Mouse (Mus musculus) lung, postnatal 0 days (tissue): ENCODE measurements around the gene Ephb2. TPM values are rescaled to one million over a fixed set of nuclear protein-coding genes. Genes with fewer than 3 reads are reported as not detected.

Experiments used
- ATAC-seq: fragments of 200-750 bp; cut with Nextera tagmentation; 2 replicates; pipeline ENCODE4 v1.8.0; 2017; ENCODE audit warnings: moderate library complexity
- DNase-seq: peaks from one replicate; pipeline ENCODE4 v3.0.0-alpha.2; 2016; ENCODE audit warnings: low spot score
- H3K27ac ChIP-seq: fragments of 300-500 bp; sonication (generic); 2 replicates; pipeline ENCODE4 v1.5.1; 2014; ENCODE audit warnings: antibody characterized with exemption, mild to moderate bottlenecking, low read length, mixed read lengths
- H3K27me3 ChIP-seq: fragments of 300-500 bp; sonication (generic); replicated peaks from 2 replicates; pipeline ENCODE4 v1.6.1; 2014; ENCODE audit warnings: low read length, mixed read lengths; ENCODE audit not compliant: insufficient read depth
- H3K36me3 ChIP-seq: fragments of 300-500 bp; sonication (generic); 2 replicates; pipeline ENCODE4 v1.6.1; 2014; ENCODE audit warnings: low read length, mixed read lengths; ENCODE audit not compliant: insufficient read depth
- H3K4me1 ChIP-seq: fragments of 300-500 bp; sonication (generic); 2 replicates; pipeline ENCODE4 v1.6.1; 2014; ENCODE audit warnings: antibody characterized with exemption, low read depth, low read length, mixed read lengths; ENCODE audit not compliant: insufficient read depth
- H3K4me2 ChIP-seq: fragments of 300-500 bp; sonication (generic); replicated peaks from 2 replicates; pipeline ENCODE4 v1.6.1; 2014; ENCODE audit warnings: low read depth, mild to moderate bottlenecking, low read length, moderate library complexity, mixed read lengths
- H3K4me3 ChIP-seq: fragments of 300-500 bp; sonication (generic); 2 replicates; pipeline ENCODE4 v1.5.1; 2014; ENCODE audit warnings: low read depth, low read length
- H3K9ac ChIP-seq: fragments of 300-500 bp; sonication (generic); replicated peaks from 2 replicates; pipeline ENCODE4 v1.6.1; 2014; ENCODE audit warnings: low read depth, mild to moderate bottlenecking
- H3K9me3 ChIP-seq: fragments of 300-500 bp; sonication (generic); 2 replicates; pipeline ENCODE4 v1.6.1; 2016; ENCODE audit warnings: low read length, mixed read lengths
- CTCF ChIP-seq: IDR thresholded peaks from 2 replicates; pipeline ENCODE4 v1.5.1; 2016; ENCODE audit warnings: antibody characterized with exemption, mild to moderate bottlenecking
- EP300 ChIP-seq: IDR thresholded peaks from 2 replicates; pipeline ENCODE4 v1.6.1; 2016; ENCODE audit warnings: antibody characterized with exemption, mild to moderate bottlenecking, control low read depth
- WGBS: fragments of 180-500 bp; shearing (Covaris S2); extraction: QIAGEN DNeasy Blood & Tissue Kit; methylation state at CpG from one replicate; pipeline ENCODE4 v1.1.7; 2014; 5-methylcytosine and 5-hydroxymethylcytosine counted together
- polyA plus RNA-seq: library from polyadenylated mRNA; unstranded; fragments of >200 nt; fragmentation: Nextera tagmentation; extraction: Ambion mirVana; gene quantifications from 2 replicates; pipeline ENCODE4 v1.2.1, GENCODE M21; 2015

Gene Ephb2
- polyA plus RNA-seq, 1 experiment from 2014 or later = 0.63 TPM

- Histone ChIP-seq H3K9me3 (no peaks in the 10 kb centered on the region), H3K27ac (no peak overlapping the region), H3K36me3 (no peaks in the 10 kb centered on the region), H3K9ac (no peak overlapping the region), H3K4me2 (no peak overlapping the region), H3K4me1 (no peaks in the 10 kb centered on the region), H3K4me3 (no peak overlapping the region), H3K27me3 (no peaks in the 10 kb centered on the region)
- DNase-seq (no peak), ATAC-seq (no peak)
- TF ChIP-seq CTCF (no peak), EP300 (no peak)
- WGBS = 16% methylated on average over 12 of the region's 12 CpGs
These were observed 32.0 kb upstream of the Ephb2 start for GRCm38 (mm10) chr4:136867690-136868345.

GRCm38 (mm10) chr4:136865531-136865930 lies 29.7 kb upstream of the Ephb2 start:
- TF ChIP-seq EP300 (no peak), CTCF (no peak)
- no peak overlapping the region for H3K9ac ChIP-seq
- 66% methylated on average over 5 of the region's 5 CpGs for WGBS
- no peaks in the 10 kb centered on the region for H3K4me1 ChIP-seq
- no peak overlapping the region for H3K4me2 ChIP-seq
- no peaks in the 10 kb centered on the region for H3K36me3 ChIP-seq
- no peaks in the 10 kb centered on the region for H3K27me3 ChIP-seq
- H3K4me3 ChIP-seq = no peak overlapping the region
- DNase-seq = no peak
- H3K27ac ChIP-seq = no peak overlapping the region
- H3K9me3 ChIP-seq = no peaks in the 10 kb centered on the region
- ATAC-seq = no peak

GRCm38 (mm10) chr4:136864751-136865470 lies 29.1 kb upstream of the Ephb2 start:
- H3K27ac ChIP-seq = no peak overlapping the region
- no peak overlapping the region for H3K4me2 ChIP-seq
- H3K9me3 ChIP-seq = no peaks in the 10 kb centered on the region
- H3K27me3 ChIP-seq = no peaks in the 10 kb centered on the region
- DNase-seq = no peak
- no peak for ATAC-seq
- H3K36me3 ChIP-seq = no peaks in the 10 kb centered on the region
- no peak overlapping the region for H3K9ac ChIP-seq
- WGBS = 14% methylated on average over 15 of the region's 15 CpGs
- H3K4me1 ChIP-seq = no peaks in the 10 kb centered on the region
- TF ChIP-seq EP300 (no peak), CTCF (no peak)
- no peak overlapping the region for H3K4me3 ChIP-seq

GRCm38 (mm10) chr4:136863517-136863916 lies 27.7 kb upstream of the Ephb2 start:
- TF ChIP-seq EP300 (no peak), CTCF (no peak)
- DNase-seq = no peak
- H3K9me3 ChIP-seq = no peaks in the 10 kb centered on the region
- H3K9ac ChIP-seq = no peak overlapping the region
- no peak overlapping the region for H3K4me3 ChIP-seq
- no peaks in the 10 kb centered on the region for H3K36me3 ChIP-seq
- WGBS = 49% methylated on average over 9 of the region's 9 CpGs
- no peak overlapping the region for H3K27ac ChIP-seq
- no peaks in the 10 kb centered on the region for H3K27me3 ChIP-seq
- no peaks in the 10 kb centered on the region for H3K4me1 ChIP-seq
- H3K4me2 ChIP-seq = no peak overlapping the region
- no peak for ATAC-seq

- no peak for TF ChIP-seq CTCF
- no peak for TF ChIP-seq EP300
- ATAC-seq = no peak
- H3K36me3 ChIP-seq = no peaks in the 10 kb centered on the region
- H3K27ac ChIP-seq = no peak overlapping the region
- H3K27me3 ChIP-seq = no peaks in the 10 kb centered on the region
- no peaks in the 10 kb centered on the region for H3K4me1 ChIP-seq
- H3K9me3 ChIP-seq = no peaks in the 10 kb centered on the region
- H3K4me2 ChIP-seq = no peak overlapping the region
- 56% methylated on average over 2 of the region's 2 CpGs for WGBS
- no peak for DNase-seq
- no peak overlapping the region for H3K9ac ChIP-seq
- H3K4me3 ChIP-seq = no peak overlapping the region
These were observed 26.6 kb upstream of the Ephb2 start for GRCm38 (mm10) chr4:136862411-136862810.

- WGBS = 10% methylated on average over 17 of the region's 17 CpGs
- H3K27ac ChIP-seq = no peak overlapping the region
- no peaks in the 10 kb centered on the region for H3K9me3 ChIP-seq
- no peak overlapping the region for H3K4me3 ChIP-seq
- no peaks in the 10 kb centered on the region for H3K4me1 ChIP-seq
- no peak overlapping the region for H3K9ac ChIP-seq
- H3K4me2 ChIP-seq = no peak overlapping the region
- TF ChIP-seq EP300 = no peak
- H3K27me3 ChIP-seq = no peaks in the 10 kb centered on the region
- H3K36me3 ChIP-seq = no peaks in the 10 kb centered on the region
- DNase-seq (no peak), ATAC-seq (no peak)
These were observed 26.0 kb upstream of the Ephb2 start for GRCm38 (mm10) chr4:136861806-136862205.
